Mouse (Mus musculus) heart, embryonic 16.5 days (tissue): ENCODE measurements at regions not wholly inside any gene's neighbourhood (a gene's known extent, or its start where the extent isn't known, plus 50 kb on each side); places are given as distances from the start of the nearest gene placed in this dataset.
"Not testable (repeated sequence)": the region's sequence is repeated elsewhere in the genome, so short reads cannot be mapped to it uniquely, and the experiment has no call there.

Experiments used
- ATAC-seq: fragments of 200-750 bp; cut with Nextera tagmentation; replicated peaks from 2 replicates; pipeline ENCODE4 v1.8.0; 2017; ENCODE audit warnings: moderate number of reproducible peaks; ENCODE audit not compliant: insufficient read depth, low FRiP score; ENCODE audit errors: extremely low read depth
- H3K27ac ChIP-seq: fragments of 300-500 bp; sonication (generic); 2 replicates; pipeline ENCODE4 v1.5.1; 2014; ENCODE audit warnings: mild to moderate bottlenecking, low read length, control low read depth, moderate library complexity
- H3K27me3 ChIP-seq: fragments of 300-500 bp; sonication (generic); 2 replicates; pipeline ENCODE4 v1.6.1; 2014; ENCODE audit warnings: low read length, mixed read lengths; ENCODE audit not compliant: control insufficient read depth, insufficient read depth
- H3K36me3 ChIP-seq: fragments of 300-500 bp; sonication (generic); 2 replicates; pipeline ENCODE4 v1.6.1; 2014; ENCODE audit not compliant: control insufficient read depth, insufficient read depth
- H3K4me1 ChIP-seq: fragments of 300-500 bp; sonication (generic); 2 replicates; pipeline ENCODE4 v1.6.1; 2014; ENCODE audit warnings: low read length, mixed read lengths; ENCODE audit not compliant: control insufficient read depth, insufficient read depth
- H3K4me2 ChIP-seq: fragments of 300-500 bp; sonication (generic); 2 replicates; pipeline ENCODE4 v1.6.1; 2014; ENCODE audit warnings: low read depth, mild to moderate bottlenecking, control low read depth, low read length
- H3K4me3 ChIP-seq: fragments of 300-500 bp; sonication (generic); 2 replicates; pipeline ENCODE4 v1.5.1; 2014; ENCODE audit warnings: mild to moderate bottlenecking, control low read depth, low read length
- H3K9ac ChIP-seq: fragments of 300-500 bp; sonication (generic); 2 replicates; pipeline ENCODE4 v1.6.1; 2014; ENCODE audit warnings: low read length, control low read depth
- H3K9me3 ChIP-seq: fragments of 300-500 bp; sonication (generic); replicated peaks from 2 replicates; pipeline ENCODE4 v1.6.1; 2016; ENCODE audit warnings: low read length; ENCODE audit not compliant: control insufficient read depth
- WGBS: fragments of 180-500 bp; shearing (Covaris S2); extraction: QIAGEN DNeasy Blood & Tissue Kit; methylation state at CpG from one replicate; pipeline ENCODE4 v1.1.7; 2014; 5-methylcytosine and 5-hydroxymethylcytosine counted together

DNA sequence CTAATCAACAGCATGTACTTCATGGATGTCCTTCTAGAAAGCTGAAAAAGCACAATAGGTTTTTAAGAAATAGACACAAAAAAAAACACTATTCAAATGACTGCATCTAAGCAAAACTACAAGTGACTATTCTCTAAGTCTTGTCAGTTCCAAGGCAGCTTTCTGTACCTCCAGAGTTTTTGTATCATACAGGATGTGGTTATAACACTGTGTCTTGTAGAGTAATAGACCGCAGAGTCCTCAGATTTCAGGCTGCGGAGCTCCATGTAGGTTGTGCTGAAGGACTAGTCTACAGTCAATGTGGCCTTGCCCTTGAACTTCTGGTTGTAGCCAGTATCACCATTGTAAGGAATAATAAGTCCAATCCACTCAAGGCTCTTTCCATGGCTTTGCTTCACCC lies 1137.7 kb upstream of the Zfp386 start:
- not testable (repeated sequence) for H3K27me3 ChIP-seq, H3K4me1 ChIP-seq, H3K9ac ChIP-seq, ATAC-seq, H3K4me2 ChIP-seq, H3K27ac ChIP-seq, H3K36me3 ChIP-seq, H3K4me3 ChIP-seq
- H3K9me3 ChIP-seq: peaks cover 10% of the 10 kb centered on the region; the same call in 1 of the 2 replicates
- WGBS: 75% methylated on average over 2 of the region's 2 CpGs

DNA sequence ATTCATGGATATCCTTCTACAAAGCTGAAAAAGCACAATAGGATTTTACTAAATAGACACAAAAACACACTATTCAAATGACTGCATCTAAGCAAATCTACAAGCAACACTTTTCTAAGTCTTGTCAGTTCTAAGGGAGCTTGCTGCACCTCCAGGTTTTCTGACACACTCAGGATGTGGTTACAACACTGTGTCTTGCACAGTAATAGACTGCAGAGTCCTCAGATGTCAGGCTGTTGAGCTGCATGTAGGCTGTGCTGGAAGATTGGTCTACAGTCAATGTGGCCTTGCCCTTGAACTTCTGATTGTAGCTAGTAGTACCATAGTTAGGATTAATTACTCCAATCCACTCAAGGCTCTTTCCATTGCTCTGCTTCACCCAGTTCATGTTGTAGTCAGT lies 1133.1 kb upstream of the Zfp386 start:
- not testable (repeated sequence) for H3K9me3 ChIP-seq, H3K9ac ChIP-seq, H3K4me1 ChIP-seq, H3K4me2 ChIP-seq, H3K27me3 ChIP-seq, H3K4me3 ChIP-seq, H3K36me3 ChIP-seq, H3K27ac ChIP-seq, ATAC-seq

DNA sequence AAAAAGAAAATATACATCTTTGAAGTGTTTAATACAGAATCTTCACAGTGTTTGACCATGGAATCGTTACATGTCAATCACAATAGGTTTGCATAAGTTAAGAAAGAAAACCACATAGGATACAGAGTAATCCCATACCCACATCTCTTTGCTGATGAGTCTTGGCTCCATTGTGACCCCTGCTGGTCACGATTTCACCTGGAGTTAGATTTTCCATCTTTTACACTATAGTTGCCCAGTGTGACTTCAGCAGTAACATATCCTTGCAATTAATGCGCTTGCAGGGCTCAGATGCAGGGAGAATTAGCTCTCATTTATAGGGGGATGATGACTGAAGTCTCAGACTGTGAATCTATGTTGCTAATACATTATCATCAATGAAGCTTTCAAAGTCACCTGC lies 1119.8 kb upstream of the Zfp386 start:
- 52% methylated on average over 3 of the region's 3 CpGs for WGBS
- no peak overlapping the region for H3K27ac ChIP-seq
- peaks cover 7% of the 10 kb centered on the region for H3K9me3 ChIP-seq
- H3K4me3 ChIP-seq: no peak overlapping the region
- H3K9ac ChIP-seq: no peak overlapping the region
- H3K27me3 ChIP-seq: no peaks in the 10 kb centered on the region
- no peak overlapping the region for H3K4me2 ChIP-seq
- H3K36me3 ChIP-seq: no peaks in the 10 kb centered on the region
- H3K4me1 ChIP-seq: no peaks in the 10 kb centered on the region
- no peak for ATAC-seq

DNA sequence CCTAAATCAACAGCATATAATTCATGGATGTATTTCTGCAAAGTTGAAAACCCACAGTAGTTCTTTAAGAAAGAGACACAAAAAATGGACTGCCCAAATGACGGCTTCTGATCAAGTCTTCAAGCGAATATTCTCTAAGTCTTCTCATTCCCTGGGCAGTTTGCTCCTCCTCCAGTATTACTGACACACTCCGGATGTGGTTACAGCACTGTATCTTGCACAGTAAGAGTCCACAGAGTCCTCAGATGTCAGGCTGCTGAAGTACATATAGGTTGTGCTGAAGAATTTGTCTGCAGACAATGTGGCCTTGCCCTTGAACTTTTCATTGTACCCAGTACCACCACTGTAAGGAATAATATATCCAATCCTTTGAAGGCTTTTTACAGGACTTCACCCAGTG lies 1115.4 kb upstream of the Zfp386 start:
- WGBS: 70% methylated on average over 3 of the region's 3 CpGs
- no peaks in the 10 kb centered on the region for H3K4me1 ChIP-seq
- no peaks in the 10 kb centered on the region for H3K27me3 ChIP-seq
- H3K27ac ChIP-seq: no peak overlapping the region
- H3K9ac ChIP-seq: no peak overlapping the region
- H3K4me3 ChIP-seq: no peak overlapping the region
- no peak overlapping the region for H3K4me2 ChIP-seq
- H3K9me3 ChIP-seq: peaks cover 7% of the 10 kb centered on the region; the same call in 1 of the 2 replicates
- no peak for ATAC-seq
- no peaks in the 10 kb centered on the region for H3K36me3 ChIP-seq

DNA sequence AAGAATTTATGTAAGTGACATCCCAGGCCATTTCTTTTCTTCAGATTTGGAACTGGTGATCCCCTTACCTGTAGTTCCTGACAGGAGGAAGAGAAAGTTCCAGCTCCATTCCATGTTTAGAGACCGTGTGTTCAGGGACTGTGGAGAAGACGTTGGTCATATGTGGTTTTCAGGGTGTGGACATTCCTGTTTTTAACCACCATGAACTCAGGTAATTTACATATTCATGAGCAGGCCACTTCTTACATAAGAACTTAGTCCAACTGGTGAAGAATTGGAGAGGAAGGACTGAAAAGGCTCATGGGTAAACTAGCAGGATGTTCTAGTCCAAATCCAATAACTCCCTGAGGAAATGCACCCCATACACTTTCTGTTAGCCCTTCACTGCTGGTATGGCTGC lies 1114.9 kb upstream of the Zfp386 start:
- ATAC-seq: no peak
- Histone ChIP-seq H3K9ac (no peak overlapping the region), H3K36me3 (no peaks in the 10 kb centered on the region), H3K27ac (no peak overlapping the region), H3K4me3 (no peak overlapping the region), H3K4me1 (no peaks in the 10 kb centered on the region), H3K4me2 (no peak overlapping the region), H3K27me3 (no peaks in the 10 kb centered on the region), H3K9me3 (peaks cover 9% of the 10 kb centered on the region)
- 67% methylated on average over 2 of the region's 2 CpGs for WGBS

DNA sequence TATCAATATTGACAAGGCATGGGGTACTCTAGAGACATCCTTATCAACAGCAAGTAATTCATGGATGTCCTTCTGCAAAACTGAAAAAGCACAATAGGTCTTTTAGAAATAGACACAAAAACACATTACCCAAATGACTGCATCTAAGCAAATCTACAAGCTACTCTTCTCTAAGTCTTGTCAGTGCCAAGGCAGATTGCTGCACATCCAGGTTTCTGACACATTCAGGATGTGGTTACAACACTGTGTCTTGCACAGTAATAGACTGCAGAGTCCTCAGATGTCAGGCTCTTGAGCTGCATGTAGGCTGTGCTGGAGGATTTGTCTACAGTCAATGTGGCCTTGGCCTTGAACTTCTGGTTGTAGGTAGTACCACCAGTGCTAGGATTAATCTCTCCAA lies 1110.7 kb upstream of the Zfp386 start:
- H3K4me1 ChIP-seq, H3K36me3 ChIP-seq, H3K9ac ChIP-seq, H3K4me2 ChIP-seq, ATAC-seq, H3K4me3 ChIP-seq, H3K27me3 ChIP-seq, H3K27ac ChIP-seq: not testable (repeated sequence)
- peaks cover 11% of the 10 kb centered on the region for H3K9me3 ChIP-seq

DNA sequence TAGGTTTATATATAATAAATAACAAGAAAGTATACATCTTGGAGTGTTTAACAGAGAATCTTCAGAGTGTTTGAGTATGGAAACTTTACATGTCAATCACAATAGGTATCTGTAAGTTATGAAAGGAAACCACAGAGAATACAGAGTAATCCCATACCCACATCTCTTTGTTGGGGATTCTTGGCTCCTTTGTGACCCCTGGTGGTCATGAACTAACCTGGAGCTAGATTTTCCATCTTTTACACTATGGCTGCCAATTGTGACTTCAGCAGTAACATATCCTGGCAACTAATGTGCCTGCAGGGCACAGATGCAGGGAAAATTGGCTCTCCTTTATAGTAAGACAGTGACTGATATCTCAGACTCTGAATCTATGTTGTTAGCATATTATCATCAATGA lies 1107.9 kb upstream of the Zfp386 start:
- Histone ChIP-seq H3K27ac (no peak overlapping the region), H3K36me3 (no peaks in the 10 kb centered on the region), H3K4me2 (no peak overlapping the region), H3K4me1 (no peaks in the 10 kb centered on the region), H3K9me3 (peaks cover 8% of the 10 kb centered on the region), H3K9ac (no peak overlapping the region), H3K27me3 (no peaks in the 10 kb centered on the region), H3K4me3 (no peak overlapping the region)
- no peak for ATAC-seq

DNA sequence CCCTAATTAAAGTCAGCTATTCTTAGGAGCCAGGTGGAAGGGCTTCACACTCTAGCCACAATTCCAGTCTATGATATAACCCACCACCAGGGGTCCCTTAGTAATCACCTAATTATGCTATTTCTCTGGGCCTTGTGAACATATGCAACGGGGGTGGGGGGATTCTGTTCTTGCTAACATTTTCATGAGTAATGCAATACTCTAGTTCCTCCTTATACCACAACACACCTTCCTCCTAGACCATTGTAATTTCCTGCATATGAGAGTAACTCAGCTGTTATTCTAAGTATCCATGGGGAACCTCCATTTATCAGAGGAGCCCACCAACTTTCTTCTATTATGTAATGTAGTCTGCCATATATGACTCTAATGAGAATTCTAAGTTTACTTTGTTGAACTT lies 1085.4 kb upstream of the Zfp386 start:
- H3K4me3 ChIP-seq: no peak overlapping the region
- H3K9ac ChIP-seq: no peak overlapping the region
- no peaks in the 10 kb centered on the region for H3K4me1 ChIP-seq
- no peaks in the 10 kb centered on the region for H3K27me3 ChIP-seq
- 39% methylated on average over 1 of the region's 1 CpGs for WGBS
- H3K27ac ChIP-seq: no peak overlapping the region
- no peak overlapping the region for H3K4me2 ChIP-seq
- no peaks in the 10 kb centered on the region for H3K36me3 ChIP-seq
- no peak for ATAC-seq
- H3K9me3 ChIP-seq: peaks cover 18% of the 10 kb centered on the region

DNA sequence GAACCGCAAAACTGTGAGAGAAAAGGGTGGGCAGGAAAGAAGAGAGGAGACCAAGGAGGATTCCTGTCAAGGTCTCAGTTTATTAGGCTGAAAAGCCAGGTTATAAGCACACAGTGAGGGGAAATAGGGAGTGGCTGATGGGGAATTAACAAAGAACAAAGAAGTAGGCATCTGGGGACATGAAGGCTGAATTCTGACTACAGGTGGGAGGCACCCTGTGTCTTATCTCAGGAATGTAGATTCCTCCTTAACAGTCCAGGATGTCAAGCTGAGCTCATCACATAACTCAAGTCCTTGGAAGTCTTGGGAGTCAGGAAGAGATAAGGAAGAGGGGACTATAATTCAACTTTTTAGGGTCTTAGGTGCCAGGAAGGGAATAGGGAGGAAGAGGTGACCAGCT lies 1083.3 kb upstream of the Zfp386 start:
- ATAC-seq, H3K9ac ChIP-seq, H3K27me3 ChIP-seq, H3K4me1 ChIP-seq, H3K27ac ChIP-seq, H3K4me2 ChIP-seq, H3K4me3 ChIP-seq, H3K36me3 ChIP-seq: not testable (repeated sequence)
- peaks cover 13% of the 10 kb centered on the region for H3K9me3 ChIP-seq
- 89% methylated on average over 1 of the region's 1 CpGs for WGBS

DNA sequence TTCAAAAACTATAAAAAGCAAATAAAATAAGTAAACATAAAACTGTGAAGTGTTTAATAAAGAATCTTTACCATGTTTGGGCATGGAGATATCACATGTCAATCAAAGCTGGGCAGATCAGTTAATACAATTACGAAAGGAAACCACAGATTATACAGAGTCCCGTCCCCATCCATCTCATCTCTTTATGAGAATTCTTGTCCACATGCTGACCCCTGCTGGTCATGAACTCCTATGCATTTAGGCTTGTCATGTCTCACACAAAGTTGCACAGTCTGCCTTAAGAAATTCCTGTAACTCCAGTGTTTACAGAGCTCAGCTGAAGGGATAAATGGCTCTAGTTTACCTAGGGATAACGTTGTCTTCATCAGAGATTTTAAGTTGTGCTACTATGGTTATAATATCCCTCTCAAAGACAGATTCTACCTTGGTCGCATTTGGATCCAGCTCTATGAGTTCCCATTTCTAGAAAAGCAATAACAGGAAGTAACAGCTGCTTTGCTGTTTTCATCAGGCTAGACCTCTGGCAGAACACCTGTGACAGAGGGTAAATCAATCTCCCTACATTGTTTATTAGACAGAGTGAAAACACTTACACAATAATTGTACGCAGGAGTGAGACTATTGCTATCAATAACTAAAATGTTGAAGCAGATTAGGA lies 1065.9 kb upstream of the Zfp386 start:
- no peak for ATAC-seq
- WGBS: 65% methylated on average over 5 of the region's 5 CpGs
- no peaks in the 10 kb centered on the region for H3K27me3 ChIP-seq
- H3K4me3 ChIP-seq: no peak overlapping the region
- no peak overlapping the region for H3K27ac ChIP-seq
- no peaks in the 10 kb centered on the region for H3K36me3 ChIP-seq
- no peaks in the 10 kb centered on the region; the same call in none of the 2 replicates for H3K9me3 ChIP-seq
- H3K4me1 ChIP-seq: no peaks in the 10 kb centered on the region
- H3K4me2 ChIP-seq: no peak overlapping the region
- no peak overlapping the region for H3K9ac ChIP-seq
